ENCODE assay signal across 9 mouse cellular contexts in genomic region chr7:81132851-81133279, GRCm38 (mm10). TPM values are rescaled to one million over a fixed set of nuclear protein-coding genes. Genes with fewer than 3 reads are reported as not detected.
DNase-seq lines count a peak whose midpoint lies in the region; ATAC-seq and TF ChIP-seq lines count a peak whose summit lies in the region.
"Had no signal": no experiment of that assay in that cellular context is flagged by ENCODE, and none has a peak within 500 bp of the region (broad histone marks: within the 10 kb centered on the region; RNA-seq: fewer than 3 reads in every experiment).

No protein-coding gene starts in this region.

- no peaks in the 10 kb centered on the region for H3K36me3 ChIP-seq in hindbrain, embryonic 10.5 days
- no peaks in the 10 kb centered on the region for H3K36me3 ChIP-seq in hindbrain, embryonic 12.5 days
- no peaks in the 10 kb centered on the region for H3K36me3 ChIP-seq in heart, postnatal 0 days (replicated peaks; ENCODE audit: control insufficient read depth, insufficient read depth, low read length)
- H3K36me3 ChIP-seq in lung, embryonic 16.5 days (ENCODE audit: control insufficient read depth, insufficient read depth, low read length) = no peaks in the 10 kb centered on the region
- no peaks in the 10 kb centered on the region for H3K36me3 ChIP-seq in thymus, adult 2 months (ENCODE audit: control insufficient read depth, insufficient read depth, low read length)
- H3K36me3 ChIP-seq: midbrain, embryonic 12.5 days had no signal

- H3K27me3 ChIP-seq in hindbrain, embryonic 10.5 days (ENCODE audit: insufficient read depth, poor library complexity, severe bottlenecking) = no peaks in the 10 kb centered on the region
- H3K27me3 ChIP-seq in hindbrain, embryonic 12.5 days = no peaks in the 10 kb centered on the region; the same call in 1 of the 2 replicates
- no peaks in the 10 kb centered on the region for H3K27me3 ChIP-seq in heart, postnatal 0 days (ENCODE audit: control insufficient read depth, insufficient read depth, low read length)
- no peaks in the 10 kb centered on the region for H3K27me3 ChIP-seq in lung, embryonic 16.5 days (ENCODE audit: control insufficient read depth, insufficient read depth, low read depth, low read length)
- no peaks in the 10 kb centered on the region for H3K27me3 ChIP-seq in thymus, adult 2 months (ENCODE audit: control insufficient read depth, insufficient read depth, low read length)
- H3K27me3 ChIP-seq: midbrain, embryonic 12.5 days had no signal

- H3K4me1 ChIP-seq in hindbrain, embryonic 10.5 days (replicated peaks) = peaks cover 37% of the 10 kb centered on the region
- 0 out of 2 replicates have a peak, but pooled peaks cover 12% of the 10 kb centered on the region for H3K4me1 ChIP-seq in hindbrain, embryonic 12.5 days
- peaks cover 27% of the 10 kb centered on the region for H3K4me1 ChIP-seq in heart, postnatal 0 days (ENCODE audit: control insufficient read depth, insufficient read depth)
- peaks cover 20% of the 10 kb centered on the region for H3K4me1 ChIP-seq in lung, embryonic 16.5 days (replicated peaks; ENCODE audit: control insufficient read depth, insufficient read depth, low read length)
- peaks cover 12% of the 10 kb centered on the region for H3K4me1 ChIP-seq in thymus, adult 2 months (replicated peaks; ENCODE audit: control insufficient read depth, insufficient read depth, low read length)

- DNase-seq in hindbrain, embryonic 10.5 days (ENCODE audit: low spot score) = peak; percentile 51
- DNase-seq in embryo, embryonic 9.5 days (ENCODE audit: extremely low spot score) = peak; percentile 30
- DNase-seq in heart, postnatal 0 days (ENCODE audit: low spot score) = peak; percentile 86
- DNase-seq in spleen, postnatal 36 days (ENCODE audit: low spot score in 2 of 2) = no peak
- no peak for DNase-seq in thymus, adult 2 months

- no peak overlapping the region for H3K9ac ChIP-seq in hindbrain, embryonic 12.5 days
- 0 out of 2 replicates have a peak overlapping the region, but pooled peaks have one; percentile 8 for H3K9ac ChIP-seq in heart, postnatal 0 days (replicated peaks; ENCODE audit: low read depth, low read length)
- H3K9ac ChIP-seq in lung, embryonic 16.5 days (ENCODE audit: low read length) = no peak overlapping the region
- H3K9ac ChIP-seq: midbrain, embryonic 12.5 days had no signal

- peak; percentile 5; the same call in 1 of the 2 replicates for TF ChIP-seq CTCF in heart, postnatal 0 days (IDR thresholded peaks at IDR 0.05; ENCODE audit: low read depth)
- no peak for TF ChIP-seq CTCF in thymus, adult 2 months (IDR thresholded peaks at IDR 0.05; ENCODE audit: borderline replicate concordance, control insufficient read depth, extremely low read depth, insufficient read depth, low read length, poor library complexity)

- peak overlapping the region; percentile 66; the same call in 1 of the 2 replicates for H3K27ac ChIP-seq in hindbrain, embryonic 10.5 days
- H3K27ac ChIP-seq in hindbrain, embryonic 12.5 days = no peak overlapping the region
- H3K27ac ChIP-seq in heart, postnatal 0 days (ENCODE audit: low read depth) = peak overlapping the region; percentile 56
- H3K27ac ChIP-seq in lung, embryonic 16.5 days (ENCODE audit: low read length) = no peak overlapping the region
- H3K27ac ChIP-seq in thymus, adult 2 months (ENCODE audit: control insufficient read depth, insufficient read depth, low read length) = no peak overlapping the region
- H3K27ac ChIP-seq: midbrain, embryonic 12.5 days had no signal

- H3K4me2 ChIP-seq in hindbrain, embryonic 12.5 days (replicated peaks) = no peak overlapping the region
- H3K4me2 ChIP-seq in heart, postnatal 0 days (ENCODE audit: low read depth, low read length) = no peak overlapping the region
- H3K4me2 ChIP-seq in lung, embryonic 16.5 days (ENCODE audit: low read depth, low read length) = no peak overlapping the region
- H3K4me2 ChIP-seq: midbrain, embryonic 12.5 days had no signal

- H3K4me3 ChIP-seq in hindbrain, embryonic 10.5 days = no peak overlapping the region
- H3K4me3 ChIP-seq in hindbrain, embryonic 12.5 days = no peak overlapping the region
- no peak overlapping the region for H3K4me3 ChIP-seq in heart, postnatal 0 days (ENCODE audit: low read depth, low read length)
- no peak overlapping the region for H3K4me3 ChIP-seq in lung, embryonic 16.5 days (ENCODE audit: low read length)
- no peak overlapping the region for H3K4me3 ChIP-seq in thymus, adult 2 months (ENCODE audit: control insufficient read depth, insufficient read depth, low read length)
- H3K4me3 ChIP-seq: midbrain, embryonic 12.5 days had no signal

- peak; percentile 54; the same call in 1 of the 2 replicates for TF ChIP-seq EP300 in heart, postnatal 0 days (IDR thresholded peaks at IDR 0.05; ENCODE audit: low read depth)

- no peak for ATAC-seq in hindbrain, embryonic 12.5 days (ENCODE audit: low FRiP score)
- ATAC-seq in heart, postnatal 0 days (ENCODE audit: insufficient read depth, low read depth) = peak; percentile 76
- ATAC-seq in lung, embryonic 16.5 days (ENCODE audit: low read depth) = peak; percentile 57
- ATAC-seq in granulocyte monocyte progenitor cell, adult 5-6 weeks (replicated peaks; ENCODE audit: poor library complexity, severe bottlenecking) = no peak

- 4% methylated on average over 2 of the region's 2 CpGs for WGBS in hindbrain, embryonic 10.5 days
- WGBS in hindbrain, embryonic 12.5 days = 4% methylated on average over 2 of the region's 2 CpGs
- 8% methylated on average over 2 of the region's 2 CpGs for WGBS in heart, postnatal 0 days
- 20% methylated on average over 2 of the region's 2 CpGs for WGBS in lung, embryonic 16.5 days
- WGBS in thymus, adult 2 months = 81% methylated on average over 2 of the region's 2 CpGs

- no peak for TF ChIP-seq POLR2A in thymus, adult 2 months (IDR thresholded peaks at IDR 0.05; ENCODE audit: control insufficient read depth, extremely low read depth, insufficient read depth, low read length, poor library complexity)

- 0 out of 2 replicates have a peak, but pooled peaks cover 4% of the 10 kb centered on the region for H3K9me3 ChIP-seq in hindbrain, embryonic 10.5 days
- H3K9me3 ChIP-seq in hindbrain, embryonic 12.5 days (replicated peaks) = 0 out of 2 replicates have a peak, but pooled peaks cover 4% of the 10 kb centered on the region
- no peaks in the 10 kb centered on the region for H3K9me3 ChIP-seq in heart, postnatal 0 days (replicated peaks; ENCODE audit: control insufficient read depth, low read length)
- no peaks in the 10 kb centered on the region for H3K9me3 ChIP-seq in lung, embryonic 16.5 days (ENCODE audit: control insufficient read depth, low read length)
- H3K9me3 ChIP-seq: midbrain, embryonic 12.5 days had no signal

RNA-seq across cellular contexts. Expression of gene Slc28a1, which starts 18.3 kb away (rescaled TPM):
- polyA plus RNA-seq in hindbrain, embryonic 10.5 days (2016; fragmentation: Nextera tagmentation; extraction: Ambion mirVana) = not detected in 2 replicates
- not detected in 2 replicates for polyA plus RNA-seq in hindbrain, embryonic 12.5 days (2016; fragmentation: Nextera tagmentation; extraction: Ambion mirVana)
- not detected in 2 replicates for total RNA-seq in heart, postnatal 0 days (2014; rRNA removed; ENCODE audit: low replicate concordance)
- 0.04 and 0.05 TPM in 2 replicates for polyA plus RNA-seq in heart, postnatal 0 days (2015; fragmentation: Nextera tagmentation; extraction: Ambion mirVana)
- 0.06 TPM in 1 of 2 replicates, not detected in the other for polyA plus RNA-seq in lung, embryonic 16.5 days (2015; fragmentation: Nextera tagmentation; extraction: Ambion mirVana)
- 0.15 and 0.24 TPM in 2 replicates for polyA plus RNA-seq in thymus, adult 2 months (2012; rRNA removed)
- total RNA-seq in granulocyte monocyte progenitor cell, adult 5-6 weeks (2014; fragmentation: Nextera tagmentation) = not detected in 2 replicates
- not detected in 2 replicates for total RNA-seq in granulocyte monocyte progenitor cell, adult 5-6 weeks (2017)
- polyA plus RNA-seq: midbrain, embryonic 12.5 days had no signal

Comparison
In these comparisons a context has a peak if more than half of its experiments do, and no peak if none do; other contexts are left out.
1. H3K27ac ChIP-seq: peak in hindbrain, embryonic 10.5 days (single experiment) and heart, postnatal 0 days (single experiment); none in hindbrain, embryonic 12.5 days (single experiment), lung, embryonic 16.5 days (single experiment) and thymus, adult 2 months (single experiment).
2. DNase-seq: peak in hindbrain, embryonic 10.5 days (single experiment), embryo, embryonic 9.5 days (single experiment) and heart, postnatal 0 days (single experiment); none in spleen, postnatal 36 days (0 of 2) and thymus, adult 2 months (single experiment).
3. ATAC-seq: peak in heart, postnatal 0 days (single experiment) and lung, embryonic 16.5 days (single experiment); none in hindbrain, embryonic 12.5 days (single experiment) and granulocyte monocyte progenitor cell, adult 5-6 weeks (single experiment).